Mouse (Mus musculus) ovary, postnatal 10 days (tissue): ENCODE measurements around the gene Gm8265.
"Not testable (repeated sequence)": the region's sequence is repeated elsewhere in the genome, so short reads cannot be mapped to it uniquely, and the experiment has no call there.

ENCODE experiments used
- DNase-seq: peaks from one replicate; pipeline ENCODE4 v3.0.0; 2022; ENCODE audit warnings: low spot score

Gm8265 gene

DNA sequence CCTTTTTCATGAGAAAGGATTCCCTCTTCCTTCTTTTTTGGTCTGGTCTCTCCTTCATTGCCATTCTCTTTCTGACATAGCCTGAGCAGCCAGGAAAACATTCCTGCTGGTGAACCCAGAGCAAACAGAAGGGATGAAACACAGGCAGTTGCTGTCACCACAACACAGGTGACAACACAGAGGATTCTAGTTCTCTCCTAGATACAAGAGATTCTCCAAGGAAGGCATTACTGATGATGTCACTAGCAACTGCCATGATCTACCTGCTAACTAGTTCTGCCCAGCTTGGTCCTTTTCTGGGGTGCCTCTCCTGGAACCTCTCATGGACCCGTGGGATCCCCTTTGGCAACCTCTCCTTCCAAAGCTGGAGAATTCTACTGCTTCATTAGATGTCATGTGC lies at the start of gene Gm8265:
Gene Gm8265 (minus strand): TSS at position 101 of the 400 bp plus-strand sequence.
- not testable (repeated sequence) for DNase-seq
